Mouse (Mus musculus): ENCODE measurements at regions not wholly inside any gene's neighbourhood (a gene's known extent, or its start where the extent isn't known, plus 50 kb on each side); places are given as distances from the start of the nearest gene placed in this dataset.

GRCm38 (mm10) chr13:50960909-50961308 lies 139.8 kb upstream of the Spin1 start:
- TF ChIP-seq CTCF (IDR thresholded peaks at IDR 0.05; ENCODE audit: low read depth, low read length): no peak
- no peak for TF ChIP-seq POLR2A (IDR thresholded peaks at IDR 0.05; ENCODE audit: borderline replicate concordance, low read depth, low read length)

Measured in bone marrow macrophage, adult 2 months (primary cell).